Mouse (Mus musculus): ENCODE measurements around the gene Nek7. TPM values are rescaled to one million over a fixed set of nuclear protein-coding genes. Genes with fewer than 3 reads are reported as not detected.

Nek7 gene
- total RNA-seq, 2 experiments from 2014 or later: 62.1 to 63.5 TPM

DNA sequence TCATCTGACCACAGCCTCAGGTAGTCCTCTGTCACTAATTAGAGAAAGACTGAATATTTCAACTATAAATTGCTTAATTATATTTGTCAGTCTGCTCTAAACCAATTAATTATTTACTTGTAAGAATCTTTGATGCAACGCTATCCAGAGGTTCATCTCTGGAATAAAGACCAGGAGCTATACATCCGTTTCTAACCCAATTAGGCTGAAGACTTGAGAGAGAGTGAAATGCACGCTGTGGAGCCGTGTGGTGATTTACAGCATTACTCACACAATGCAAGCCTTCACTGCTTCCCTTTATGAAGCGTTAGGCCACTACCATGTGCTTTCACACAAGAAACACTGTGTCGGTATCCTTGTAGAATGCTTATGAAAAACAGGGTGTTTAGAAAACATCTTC is 96.0 kb downstream of the Nek7 start:
- DNase-seq: no peak
- intact Hi-C loops (cut with DNase I): no loop called here

DNA sequence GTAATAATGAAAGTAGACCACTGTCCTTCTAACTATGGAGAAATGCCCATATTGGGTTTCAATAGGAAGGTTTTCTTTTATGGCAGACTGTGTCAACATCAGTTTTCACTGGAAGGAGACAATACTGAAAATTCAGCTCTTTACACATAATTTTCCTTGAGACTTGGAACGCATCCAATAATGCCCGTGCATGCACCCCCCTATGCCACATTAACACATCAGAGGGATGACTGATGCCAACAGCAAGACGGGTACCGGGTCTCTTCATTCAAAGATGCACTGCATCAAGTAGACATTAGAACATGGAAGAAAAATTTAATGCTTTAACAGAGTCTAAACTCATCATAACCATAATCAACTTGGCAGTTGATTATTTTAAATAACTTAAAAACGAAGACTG is 101.7 kb downstream of the Nek7 start:
- intact Hi-C loops (cut with DNase I): no loop called here
- no peak for DNase-seq

DNA sequence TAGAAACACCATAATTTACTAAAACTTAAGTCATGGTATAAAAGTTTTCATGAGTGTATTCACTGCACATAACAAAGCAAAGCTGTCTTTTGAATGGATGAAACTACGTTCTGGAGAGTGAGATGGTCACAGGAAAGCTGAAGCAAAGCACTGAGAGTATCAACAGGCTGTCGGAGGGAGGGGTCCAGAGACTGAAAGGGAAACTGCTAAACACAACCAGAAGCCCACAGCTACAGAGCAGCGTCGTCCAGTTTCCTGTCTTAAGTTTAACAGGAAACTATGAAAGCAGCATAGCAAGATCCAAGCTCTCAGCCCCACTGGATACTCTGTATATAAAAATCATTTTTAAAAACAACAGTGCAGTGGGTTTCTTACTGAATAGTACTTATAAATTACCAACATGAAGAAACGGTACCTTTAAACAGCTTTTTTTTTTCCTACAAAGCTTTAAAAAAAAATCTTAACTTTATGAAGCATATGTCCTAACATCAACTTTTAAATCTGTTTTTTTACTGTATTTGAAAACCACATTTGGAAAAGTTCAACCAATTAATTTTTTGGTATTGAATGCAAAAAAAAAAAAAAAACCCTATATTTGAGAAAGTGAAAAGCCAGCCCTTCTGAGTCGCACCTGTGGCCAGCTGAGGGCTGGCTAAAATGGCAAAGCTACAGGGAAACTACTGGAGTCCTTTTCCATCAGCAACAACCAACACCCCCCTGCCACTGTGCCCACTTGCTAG is 102.4 kb downstream of the Nek7 start:
- DNase-seq: no peak
- intact Hi-C loops (cut with DNase I): no loop called here

DNA sequence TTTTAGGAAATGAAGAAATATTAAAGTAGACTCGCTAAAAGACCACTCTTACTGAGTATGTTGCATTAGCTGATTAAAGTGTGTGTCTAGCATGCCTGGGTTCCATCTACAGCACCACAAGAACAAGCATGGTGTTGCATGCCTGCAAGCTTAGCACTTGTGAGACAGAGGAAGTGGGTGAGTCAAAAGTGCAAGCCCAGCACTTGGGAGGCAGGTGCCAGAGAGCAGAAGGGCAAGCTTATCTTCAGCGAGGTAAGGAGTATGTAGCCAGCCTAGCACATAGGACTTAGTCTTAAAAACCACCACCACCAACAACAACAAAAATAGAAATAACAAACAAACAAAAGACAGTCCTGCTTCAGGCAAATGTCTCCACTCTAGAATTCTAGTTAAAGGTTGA is 103.0 kb downstream of the Nek7 start:
- no peak for DNase-seq
- intact Hi-C loops (cut with DNase I): no loop called here

DNA sequence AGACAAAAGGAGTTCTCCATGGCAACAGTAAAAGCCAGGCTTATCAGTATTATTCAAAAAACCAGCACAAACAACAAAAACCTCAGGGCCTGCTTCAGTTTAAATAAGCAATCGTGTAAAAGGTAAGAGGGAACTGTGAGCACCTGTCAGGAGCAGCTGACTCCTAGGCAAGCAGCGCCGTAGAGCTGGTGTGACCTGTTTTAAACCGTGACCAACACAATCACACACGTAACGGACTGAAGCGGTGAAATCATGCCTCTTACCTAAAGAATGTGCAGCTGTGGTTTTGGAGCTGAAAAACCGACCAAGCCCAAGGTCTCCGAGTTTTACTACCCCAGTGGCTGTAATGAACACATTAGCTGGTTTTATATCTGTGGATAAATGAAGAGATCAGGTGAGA is 104.6 kb downstream of the Nek7 start:
- intact Hi-C loops (cut with DNase I): no loop called here
- DNase-seq: no peak

DNA sequence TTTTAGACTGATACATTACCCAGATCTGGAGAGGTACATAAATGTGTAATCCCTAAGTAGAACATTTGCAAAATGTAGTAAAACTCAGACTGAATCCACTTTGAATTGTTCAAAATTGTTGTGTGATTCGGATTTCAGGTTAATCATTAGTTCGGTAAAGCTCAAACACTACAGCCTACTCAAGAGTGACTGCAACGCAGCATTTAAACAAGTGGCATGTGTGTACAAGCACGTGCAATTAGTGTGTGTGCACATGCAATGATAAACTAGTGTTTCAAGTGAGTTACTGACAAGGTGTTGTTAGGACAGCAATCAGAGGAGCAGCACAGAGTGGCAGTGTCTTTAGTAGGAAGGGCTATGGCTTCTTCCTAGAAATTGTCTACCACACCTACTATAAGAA is 106.0 kb downstream of the Nek7 start:
- no peak for DNase-seq
- intact Hi-C loops (cut with DNase I): no loop called here

DNA sequence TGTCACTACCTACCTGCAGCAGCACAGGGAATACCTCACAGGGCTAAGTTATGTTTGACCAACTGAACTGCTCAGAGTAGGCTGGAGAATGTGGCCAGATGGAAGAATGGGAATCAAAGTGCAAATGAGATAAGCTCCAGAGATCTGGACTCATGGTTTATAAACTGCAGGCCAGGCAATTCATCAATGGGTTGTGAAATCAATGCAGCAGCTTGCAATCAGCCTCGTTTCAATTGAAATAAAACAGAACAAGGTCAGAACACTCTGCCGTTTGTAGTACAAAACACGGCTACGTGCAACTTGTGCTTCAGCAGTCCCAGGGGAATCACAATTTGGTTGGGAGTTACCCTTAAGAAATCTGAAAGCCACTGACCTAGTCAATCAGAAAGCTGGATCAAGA is 109.4 kb downstream of the Nek7 start:
- intact Hi-C loops (cut with DNase I): no loop called here
- DNase-seq: no peak

DNA sequence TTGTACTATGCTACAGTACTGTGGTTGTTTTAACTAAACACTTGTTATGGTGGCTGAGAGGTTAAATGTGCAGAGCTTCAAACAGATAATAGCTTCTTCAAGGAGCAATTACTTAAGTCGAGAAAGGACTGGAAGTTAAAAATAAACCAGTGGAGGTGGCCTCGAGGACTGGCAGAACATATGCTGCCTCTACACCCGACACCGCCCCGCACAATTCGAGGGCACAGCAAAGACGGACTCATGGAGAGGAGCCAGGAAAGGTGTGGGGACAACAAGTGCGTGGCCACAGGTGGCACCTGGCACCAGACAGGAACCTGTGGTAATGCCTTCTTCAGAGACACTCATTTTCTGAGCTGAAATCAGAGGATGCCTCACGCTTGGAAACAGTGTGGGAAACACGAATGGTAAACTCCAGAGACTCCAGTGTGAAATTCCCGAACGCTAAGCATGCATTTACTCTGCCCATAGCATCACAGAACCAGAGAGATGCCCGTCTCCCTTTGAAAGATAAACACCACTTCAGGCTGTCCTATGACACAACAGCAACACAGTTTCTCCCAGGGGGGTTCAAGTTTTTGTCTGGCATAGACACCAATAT is 112.4 kb downstream of the Nek7 start:
- intact Hi-C loops (cut with DNase I): loop anchor here (5.0 kb wide), 2 partner anchors 110 to 160 kb away; no protein-coding TSS in a partner anchor
- no peak for DNase-seq

DNA sequence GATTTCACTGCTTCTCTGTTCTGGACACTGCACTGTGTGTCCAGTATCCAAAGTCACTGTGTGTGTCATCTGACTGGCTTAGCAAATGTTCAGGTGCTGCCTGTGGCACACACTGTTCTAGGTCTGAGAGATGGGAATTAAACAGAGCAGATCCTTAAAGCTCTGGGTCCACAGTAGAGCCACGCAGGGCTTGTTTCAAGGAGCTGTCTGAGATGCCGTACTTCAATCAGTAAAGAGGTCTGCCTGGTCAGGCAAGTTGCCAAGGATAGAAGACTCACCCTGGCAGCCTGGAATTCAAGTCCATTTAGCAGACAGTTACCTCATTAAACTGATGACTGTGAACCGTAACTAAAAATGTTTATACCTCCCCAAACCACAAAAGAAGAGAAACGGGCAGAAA is 112.9 kb downstream of the Nek7 start:
- intact Hi-C loops (cut with DNase I): loop anchor here (5.0 kb wide), 2 partner anchors 110 to 160 kb away; no protein-coding TSS in a partner anchor
- DNase-seq: peak in 1 of 2 experiments; percentile 23

DNA sequence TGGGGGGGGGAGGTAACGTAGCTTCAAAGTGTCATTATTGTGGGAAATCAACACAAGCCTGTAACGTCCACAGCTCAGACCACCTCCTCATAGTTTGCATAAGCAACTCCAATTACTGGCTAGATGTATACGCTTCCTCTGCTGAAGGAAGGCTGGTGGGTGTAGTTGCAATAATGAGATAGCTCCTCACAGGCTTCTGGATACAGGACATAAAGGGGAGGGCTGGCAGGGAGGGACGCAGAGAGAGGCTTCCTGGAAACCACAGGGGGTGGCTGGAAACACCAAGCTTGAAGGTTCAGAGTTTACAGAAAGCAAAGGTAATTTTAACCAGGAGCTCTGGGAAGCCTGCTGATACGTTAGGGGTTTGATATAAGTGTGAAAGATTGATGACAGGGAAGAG is 115.7 kb downstream of the Nek7 start:
- intact Hi-C loops (cut with DNase I): no loop called here
- DNase-seq: no peak

DNA sequence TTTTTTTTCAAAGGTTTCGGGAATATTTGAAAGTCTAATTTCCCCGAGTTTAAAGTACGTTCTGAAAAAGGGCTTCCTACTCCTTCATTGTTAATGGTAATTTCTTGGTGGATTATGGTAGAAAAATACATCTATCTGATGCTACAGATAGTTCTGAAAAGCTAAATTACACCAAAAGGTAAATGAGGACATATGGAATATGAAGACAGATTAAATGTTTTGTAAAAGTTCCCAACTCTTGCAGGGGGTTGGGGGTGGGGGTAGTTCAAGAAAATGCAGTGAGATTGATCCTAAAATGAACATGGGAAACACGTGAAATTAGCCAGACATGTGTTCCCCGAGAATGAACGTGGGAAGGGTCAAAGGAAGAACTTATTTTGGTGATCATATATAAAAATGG is 119.2 kb downstream of the Nek7 start:
- intact Hi-C loops (cut with DNase I): no loop called here
- no peak for DNase-seq

DNA sequence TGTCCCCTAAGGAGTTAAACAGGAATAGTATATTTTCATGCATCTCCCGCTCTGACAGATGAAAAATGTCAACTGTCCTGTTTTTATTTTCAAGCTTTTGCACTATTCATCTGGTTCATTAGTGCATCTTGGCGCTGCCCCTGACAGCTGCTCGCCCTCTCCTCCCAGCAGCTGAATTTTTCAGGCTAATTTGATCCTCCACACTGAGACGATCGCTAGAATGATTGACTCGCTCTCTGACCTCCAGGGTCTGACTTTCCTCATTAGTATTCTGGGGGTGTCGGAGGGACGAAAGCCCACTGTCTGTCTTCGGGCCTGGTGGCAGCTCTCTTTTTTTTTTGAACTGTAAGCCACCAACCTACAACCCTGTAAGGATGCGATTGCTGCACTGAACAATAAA is 119.8 kb downstream of the Nek7 start:
- intact Hi-C loops (cut with DNase I): no loop called here
- no peak for DNase-seq

DNA sequence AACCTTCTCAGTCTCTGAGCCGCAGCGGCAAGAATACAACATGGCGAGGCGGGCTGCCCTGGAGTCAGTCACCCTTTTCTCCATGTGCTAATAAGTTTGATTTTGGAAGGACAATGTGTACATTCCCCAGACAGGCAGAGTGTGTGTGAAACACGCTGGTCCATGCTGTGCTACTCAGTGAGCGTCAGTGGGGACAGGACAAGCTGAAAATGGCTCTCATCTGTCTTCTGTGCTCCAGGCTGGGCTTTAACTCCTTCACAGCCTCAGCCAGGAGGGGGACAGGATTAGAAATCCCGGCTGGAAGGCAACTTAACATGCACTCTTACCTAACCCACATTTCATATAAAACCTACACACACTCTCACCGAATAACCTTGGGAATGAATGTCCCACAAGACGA is 120.5 kb downstream of the Nek7 start:
- DNase-seq: no peak
- intact Hi-C loops (cut with DNase I): no loop called here

DNA sequence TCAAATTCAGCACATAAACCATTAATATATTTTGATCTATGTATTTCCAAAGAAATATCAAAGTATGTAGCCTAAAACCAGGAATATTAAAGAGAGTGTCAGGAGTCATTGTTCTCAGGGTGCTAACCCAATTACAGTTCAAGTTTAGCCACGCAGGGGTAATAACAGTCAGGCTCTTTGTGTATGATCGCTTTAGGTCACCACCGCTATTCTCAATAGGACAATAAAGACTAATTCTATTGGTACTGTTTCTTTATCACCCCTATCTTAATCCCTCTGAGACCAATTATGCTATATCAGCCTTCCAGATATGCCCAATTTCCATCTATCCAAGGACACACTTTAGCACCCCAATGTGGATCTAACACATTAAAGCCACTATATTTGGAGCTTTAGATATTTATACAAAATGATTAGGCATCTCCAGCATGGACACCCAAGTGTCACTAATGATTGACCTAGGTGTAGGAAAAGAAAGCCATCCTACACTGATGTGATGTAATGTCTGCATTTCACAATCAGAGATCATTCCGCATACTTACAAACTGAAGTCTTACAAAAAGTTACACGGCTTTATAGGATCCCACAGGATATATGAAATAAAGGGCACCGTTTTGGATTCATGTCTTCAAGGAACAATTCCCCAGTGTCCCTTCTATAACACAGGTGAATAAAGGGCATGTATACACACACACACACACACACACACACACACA is 128.4 kb downstream of the Nek7 start:
- intact Hi-C loops (cut with DNase I): no loop called here
- DNase-seq: no peak

DNA sequence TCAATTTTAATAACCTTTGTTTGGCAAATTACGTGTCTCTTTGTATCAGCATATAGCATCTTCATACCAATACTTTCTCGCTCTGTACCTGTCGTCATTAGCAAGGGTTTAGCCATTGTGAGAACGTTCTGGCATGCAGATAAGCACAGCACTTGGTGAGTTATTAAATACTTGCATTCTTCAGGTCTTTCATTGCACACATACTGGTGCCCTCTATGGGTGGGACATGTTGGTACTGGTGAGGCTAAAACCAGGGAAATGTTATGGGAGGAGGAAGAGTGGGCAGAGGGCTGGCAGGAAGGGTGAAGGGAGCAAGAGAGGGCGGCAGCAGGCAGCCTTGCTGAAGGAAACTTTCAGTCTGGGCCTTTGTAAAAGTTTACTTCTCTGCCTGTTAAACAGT is 132.4 kb downstream of the Nek7 start:
- intact Hi-C loops (cut with DNase I): loop anchor here (5.0 kb wide), 1 partner anchor 160 kb away; no protein-coding TSS in a partner anchor

DNA sequence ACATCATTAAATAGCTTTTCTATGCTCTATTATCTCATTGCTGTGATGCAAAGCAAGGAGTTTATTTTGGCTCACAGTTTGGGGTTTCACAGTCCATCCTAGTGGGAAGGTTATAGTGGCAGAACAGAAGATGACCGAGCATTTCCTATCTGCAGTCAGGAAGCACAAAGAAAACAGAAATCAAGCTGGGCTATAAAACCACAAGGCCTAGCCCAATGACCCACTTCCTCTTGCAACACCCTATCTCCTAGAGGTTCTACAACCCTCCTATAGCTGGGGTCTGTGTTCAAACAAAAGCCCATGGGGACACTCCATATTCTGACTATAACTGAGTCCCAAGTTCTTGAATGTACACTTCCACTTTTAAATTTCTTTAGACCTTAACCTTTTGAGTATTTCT is 139.2 kb downstream of the Nek7 start:
- no peak for DNase-seq

More for the DNA sequence above, 132.4 kb downstream of the Nek7 start:
- DNase-seq: no peak

DNA sequence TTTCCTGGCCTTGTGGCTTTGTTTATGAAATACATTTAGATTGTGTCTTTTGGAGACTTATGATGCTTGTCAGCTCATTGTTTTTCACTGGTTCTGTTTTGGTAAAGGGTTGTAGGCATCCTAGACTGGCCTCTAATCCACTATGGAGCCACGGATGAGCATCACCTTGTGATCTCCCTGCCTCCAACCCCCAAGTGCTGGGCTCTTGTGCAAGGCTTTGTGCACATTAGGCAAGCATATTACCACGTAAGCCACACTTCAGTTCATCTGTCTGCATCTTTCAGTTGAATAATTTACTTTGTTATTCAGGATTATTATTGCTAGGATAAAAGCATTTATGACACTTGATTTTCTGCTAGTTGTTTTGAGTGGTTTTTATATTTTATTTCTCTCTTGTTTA is 154.6 kb downstream of the Nek7 start:
- DNase-seq: no peak
- intact Hi-C loops (cut with DNase I): no loop called here

More for the DNA sequence above, 139.2 kb downstream of the Nek7 start:
- intact Hi-C loops (cut with DNase I): no loop called here

DNA sequence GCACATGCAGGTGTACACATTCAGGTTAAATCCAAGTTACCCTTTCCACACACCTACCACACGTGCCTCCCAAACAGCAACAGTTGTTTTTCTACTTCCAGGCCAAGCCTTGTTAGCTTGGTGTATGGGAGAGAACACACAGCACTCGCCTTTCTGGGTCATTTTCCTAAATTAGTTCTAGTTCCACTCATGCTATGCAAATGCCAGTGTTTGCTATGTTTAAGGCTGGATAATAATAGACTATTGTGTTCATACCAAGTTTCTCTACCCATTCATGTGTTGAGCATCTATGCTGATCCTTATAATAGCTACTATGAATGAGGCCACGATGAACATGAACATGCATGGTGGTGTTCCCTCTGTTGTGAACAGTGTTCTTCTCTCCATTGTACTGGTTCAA is 158.5 kb downstream of the Nek7 start:
- no peak for DNase-seq
- intact Hi-C loops (cut with DNase I): no loop called here

DNA sequence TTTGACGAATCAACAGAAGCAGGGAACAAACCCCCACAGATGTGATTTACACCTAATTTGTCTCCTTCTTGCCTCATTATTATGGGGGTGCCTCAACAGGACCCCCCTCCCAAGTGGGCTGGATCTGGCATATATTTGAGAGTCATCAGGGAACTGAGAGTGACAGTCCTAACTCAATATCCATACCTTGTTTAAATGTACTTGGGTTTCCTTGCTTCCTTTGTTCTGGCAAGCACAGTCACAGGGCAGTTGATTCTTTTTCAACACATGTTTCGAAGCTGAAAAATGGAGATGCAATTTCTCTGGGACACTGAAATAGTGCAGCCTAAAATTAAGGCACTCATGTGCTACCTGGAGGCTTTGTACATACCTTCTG is 170.5 kb downstream of the Nek7 start:
- intact Hi-C loops (cut with DNase I): no loop called here
- no peak for DNase-seq

DNA sequence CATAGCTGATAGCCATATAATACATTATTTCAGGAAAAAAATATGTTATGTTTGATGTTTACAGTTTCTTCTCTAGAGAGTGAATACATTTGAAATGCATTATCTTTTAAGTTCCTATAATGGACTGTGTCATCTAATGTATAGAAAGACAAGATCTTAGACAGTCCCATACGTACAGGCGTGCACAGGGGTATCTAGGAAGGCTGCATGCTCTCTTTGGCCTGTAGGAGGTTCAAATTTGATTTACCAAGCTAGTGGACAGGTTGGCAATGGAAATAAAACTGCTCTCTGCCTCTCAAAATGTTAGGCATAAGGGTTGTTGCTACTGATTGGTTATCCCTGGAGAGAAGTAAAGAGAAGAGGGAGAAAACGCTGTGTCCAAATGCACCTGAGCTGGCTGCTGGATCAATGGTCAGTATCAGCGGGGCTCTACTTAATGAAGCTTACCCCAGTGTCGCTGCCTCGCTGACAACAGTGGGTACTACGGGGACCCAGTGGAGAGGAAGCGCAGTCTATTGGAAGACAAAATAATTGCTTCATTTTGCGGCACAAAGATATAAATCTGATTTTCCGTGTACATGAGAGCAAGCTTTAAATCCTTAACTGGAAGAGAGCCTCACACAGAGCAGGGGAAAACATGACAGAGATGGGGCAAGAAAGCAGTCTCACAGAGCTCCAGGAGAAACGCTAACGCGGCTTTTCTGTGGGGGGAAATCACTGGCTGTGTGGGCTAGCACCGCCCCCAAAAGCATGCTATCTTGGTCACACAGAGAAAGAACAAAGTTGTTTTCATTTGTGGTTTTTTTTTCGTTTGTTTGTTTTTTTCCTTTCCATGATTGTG is 171.1 kb downstream of the Nek7 start:
- intact Hi-C loops (cut with DNase I): no loop called here
- no peak for DNase-seq

DNA sequence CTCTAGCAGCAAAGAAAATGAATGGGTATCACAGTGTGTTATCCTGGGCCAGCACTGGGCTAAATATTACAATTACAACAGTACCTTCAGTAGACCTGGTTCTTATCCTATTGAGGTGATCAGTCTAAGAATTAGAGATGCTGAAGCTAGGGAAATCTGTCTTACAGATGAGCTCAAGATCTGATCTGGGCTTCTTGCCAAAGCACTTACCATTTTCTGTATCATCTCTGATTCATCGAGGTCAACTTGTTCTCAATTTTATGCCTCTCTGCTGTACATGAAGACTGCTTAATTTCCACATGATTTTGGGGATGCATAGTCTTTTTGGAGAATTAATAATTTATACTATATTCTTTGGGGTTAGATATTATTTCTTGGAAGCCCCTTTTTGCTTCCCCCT is 173.1 kb downstream of the Nek7 start:
- intact Hi-C loops (cut with DNase I): no loop called here
- DNase-seq: no peak

All from heart, postnatal 10 days (tissue).